Mouse (Mus musculus) cerebellum, adult 9-10 months (tissue): ENCODE data around the gene Saa2.

ENCODE experiments used
- DNase-seq: peaks from one replicate; pipeline ENCODE4 v3.0.0; 2022

Gene Saa2

DNA sequence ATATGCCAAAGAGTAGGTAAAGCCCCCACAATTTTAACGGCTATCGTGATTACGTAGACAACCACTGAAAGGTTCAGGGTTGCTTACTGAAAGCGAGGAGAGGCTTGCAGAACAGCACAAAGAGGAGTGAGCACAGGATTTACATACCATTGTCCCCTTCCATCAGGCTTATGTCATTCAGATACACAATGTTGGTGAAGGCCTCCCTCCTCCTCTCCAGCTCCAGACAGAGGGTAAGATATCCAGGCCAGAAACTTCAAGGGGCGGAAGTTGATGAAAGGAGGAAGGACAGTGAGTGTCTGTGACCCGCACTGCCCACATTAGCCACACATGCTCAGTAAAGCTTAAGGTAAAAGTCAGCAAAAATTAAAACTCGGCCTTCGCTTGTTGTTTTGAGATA, 13.1 kb downstream of the Saa2 start:
- no peak for DNase-seq

DNA sequence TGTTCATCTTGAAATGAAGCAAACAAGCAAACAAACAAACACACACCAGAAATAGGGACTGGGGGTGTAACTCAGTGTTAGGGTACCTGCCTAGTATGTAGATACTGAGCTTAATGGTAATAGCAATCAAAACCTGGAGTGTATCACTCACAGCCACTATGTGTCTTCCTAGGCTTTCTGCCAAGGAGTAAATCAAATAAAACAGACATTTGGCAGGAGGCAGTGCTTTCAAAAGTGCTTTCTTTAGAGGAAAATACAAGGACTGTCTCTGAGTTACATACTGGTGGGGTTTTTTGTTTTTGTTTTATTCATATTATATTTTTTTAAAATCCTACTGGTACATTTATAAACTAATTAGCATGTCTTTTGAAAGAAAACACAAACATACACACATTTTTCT, 15.8 kb downstream of the Saa2 start:
- DNase-seq, result no peak

DNA sequence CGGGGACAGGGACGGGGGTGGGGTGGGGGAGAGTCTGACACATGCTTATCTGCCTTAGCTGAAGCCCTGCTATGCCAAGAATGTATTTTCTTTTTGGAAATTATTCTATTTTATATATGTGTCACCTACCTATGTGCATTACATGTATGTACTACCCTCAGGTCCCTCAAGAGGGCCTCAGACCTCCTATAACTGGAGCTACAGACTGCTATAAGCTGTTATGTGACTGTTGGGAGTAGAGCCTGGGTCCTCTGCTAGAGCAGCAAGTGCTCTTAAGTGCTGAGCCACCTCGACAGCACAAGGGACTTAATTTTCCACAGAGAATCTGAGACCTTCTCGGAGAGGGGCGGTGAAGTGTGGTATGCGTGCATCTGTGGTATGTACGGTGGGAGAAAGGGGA, 16.9 kb downstream of the Saa2 start:
- no peak for DNase-seq

DNA sequence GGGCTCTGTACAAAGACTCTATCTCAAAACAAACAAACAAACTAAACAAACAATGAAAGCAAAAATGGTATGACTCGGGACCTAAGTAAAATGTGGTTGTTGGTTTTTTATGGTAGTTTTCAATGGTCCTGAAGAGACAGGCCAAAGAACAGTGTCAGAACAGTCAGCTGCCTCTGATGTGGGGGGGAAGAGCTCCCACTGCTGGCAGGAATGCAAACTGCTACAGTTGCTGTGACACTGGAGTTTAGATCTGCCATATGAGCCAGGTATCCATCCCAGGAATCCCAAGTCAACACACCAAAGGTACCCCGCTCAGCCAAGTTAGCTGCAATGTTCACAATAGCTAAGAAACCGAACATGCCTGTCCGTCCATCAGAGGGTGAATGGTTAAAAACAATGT, 19.1 kb downstream of the Saa2 start:
- peak; percentile 80 for DNase-seq

DNA sequence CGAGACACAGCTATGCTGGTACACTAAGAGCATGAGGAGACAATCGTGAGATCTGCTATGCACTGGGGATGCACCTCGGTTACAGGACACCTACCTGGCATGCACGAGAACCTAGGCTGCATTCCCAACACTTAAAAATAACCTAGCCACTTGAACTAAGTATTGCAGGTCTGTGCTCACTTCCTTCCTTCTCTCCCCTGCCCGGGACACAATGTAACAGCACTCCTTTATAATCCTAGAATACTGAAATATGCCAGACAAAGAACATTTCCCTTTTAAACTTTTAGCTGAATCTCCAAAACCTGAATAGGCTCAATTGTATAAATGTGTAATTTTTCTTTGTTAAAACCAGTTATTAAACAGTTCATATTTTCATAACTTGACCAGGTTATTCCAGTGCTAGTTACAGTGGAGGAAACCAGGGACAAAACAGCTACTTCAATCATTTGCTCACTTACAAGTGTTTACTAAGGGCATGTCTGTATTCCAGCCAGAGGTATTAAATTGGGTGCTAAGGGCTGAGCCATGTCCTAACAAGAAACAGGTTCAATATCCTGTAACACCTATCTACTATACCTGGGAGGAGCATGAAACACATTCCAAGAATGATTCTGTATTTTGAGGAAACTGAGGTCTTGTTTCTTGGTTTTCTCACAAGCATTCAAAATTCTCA, 37.7 kb downstream of the Saa2 start:
- no peak for DNase-seq

DNA sequence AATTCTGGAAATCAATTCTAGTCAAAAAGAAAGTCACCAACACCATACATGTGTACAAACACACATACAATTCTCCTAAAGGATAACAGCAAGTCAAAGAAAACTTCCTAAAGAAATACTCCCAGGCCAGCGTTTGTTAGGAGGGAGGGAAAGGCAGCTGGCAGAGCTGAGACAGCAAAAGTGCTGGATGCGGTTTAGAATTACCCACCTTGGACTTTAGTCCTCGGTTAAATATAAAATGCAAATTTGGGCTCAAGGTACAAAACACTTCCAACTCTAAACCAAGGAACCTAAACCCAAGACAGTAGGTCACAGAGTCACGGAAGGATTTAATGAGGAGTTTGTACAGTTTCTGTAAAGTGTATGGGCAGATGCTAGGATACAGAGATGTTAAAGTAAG, 42.3 kb downstream of the Saa2 start:
- no peak for DNase-seq

DNA sequence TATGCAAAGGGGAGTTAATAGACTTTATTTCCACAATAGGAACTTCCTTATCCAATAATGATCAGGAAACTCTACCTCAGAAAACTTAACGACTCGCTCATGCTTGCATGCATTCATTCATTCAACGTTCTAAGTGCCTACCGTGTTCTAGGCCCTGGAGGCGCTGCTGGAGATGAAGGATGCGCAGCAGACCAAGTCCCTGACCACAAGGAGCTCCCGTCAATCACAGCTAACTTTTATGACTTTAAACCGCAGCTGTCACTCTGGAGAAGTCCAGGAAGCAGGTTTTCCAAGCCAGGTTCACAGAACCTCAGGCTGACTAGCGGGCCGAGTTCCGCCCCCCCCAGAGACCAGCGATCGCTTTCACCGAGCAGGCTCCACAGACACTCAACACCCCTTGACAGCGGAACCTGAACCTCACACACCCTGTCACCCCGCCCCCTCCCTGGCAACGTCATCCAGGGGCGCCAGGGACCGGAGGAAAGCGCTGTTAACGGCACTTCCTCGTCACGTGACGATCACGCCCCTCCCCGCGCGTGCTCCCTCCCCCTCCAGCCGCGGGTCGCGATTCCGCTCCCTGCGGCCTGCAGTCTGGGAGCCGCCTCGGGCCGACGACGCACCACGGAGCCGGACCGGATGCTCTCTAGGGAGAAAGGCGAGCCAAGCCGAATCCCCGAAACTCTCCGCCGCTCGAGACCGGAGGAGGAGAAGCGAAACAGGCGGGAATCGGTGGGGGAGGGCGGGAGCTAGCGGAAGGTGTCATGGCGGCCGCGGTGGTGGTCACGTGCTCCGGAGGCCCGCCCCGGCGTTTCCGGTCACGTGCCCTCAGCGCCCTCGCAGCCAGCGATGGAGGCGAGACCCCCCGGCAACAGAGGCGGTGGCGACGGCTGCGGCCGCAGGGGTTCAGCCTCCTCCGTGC, 44.0 kb downstream of the Saa2 start, which contains the start of the genes Hps5 and Gtf2h1:
Hps5 (minus strand) TSS at position 778 of the 919 bp plus-strand sequence.
Gtf2h1 (plus strand) TSS at position 817 of the 919 bp plus-strand sequence.
- peak; percentile 97 for DNase-seq

DNA sequence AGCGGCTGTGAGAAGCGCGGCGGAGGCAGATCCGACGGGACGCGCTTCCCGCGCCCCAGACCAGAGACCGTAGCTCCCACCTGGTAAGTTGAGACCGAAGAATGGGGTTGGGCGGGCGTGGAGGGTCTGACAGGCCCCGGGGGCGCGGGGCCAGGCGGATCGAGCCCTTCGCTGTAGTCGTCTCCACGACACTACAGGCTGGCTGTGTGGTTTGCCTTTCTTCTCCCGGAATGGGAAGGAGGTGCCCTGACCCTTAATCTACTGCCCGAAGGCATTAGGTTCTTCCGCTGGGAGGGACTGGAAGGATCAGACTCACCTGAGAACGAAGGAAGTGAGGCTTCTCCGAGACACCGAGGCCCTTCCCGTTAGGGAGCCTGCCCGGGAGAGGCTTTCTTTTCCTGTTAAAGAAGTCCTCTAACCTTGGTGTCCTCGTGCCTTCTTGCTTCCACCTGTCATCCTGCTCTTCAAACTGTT, 44.7 kb downstream of the Saa2 start:
- DNase-seq, result no peak

DNA sequence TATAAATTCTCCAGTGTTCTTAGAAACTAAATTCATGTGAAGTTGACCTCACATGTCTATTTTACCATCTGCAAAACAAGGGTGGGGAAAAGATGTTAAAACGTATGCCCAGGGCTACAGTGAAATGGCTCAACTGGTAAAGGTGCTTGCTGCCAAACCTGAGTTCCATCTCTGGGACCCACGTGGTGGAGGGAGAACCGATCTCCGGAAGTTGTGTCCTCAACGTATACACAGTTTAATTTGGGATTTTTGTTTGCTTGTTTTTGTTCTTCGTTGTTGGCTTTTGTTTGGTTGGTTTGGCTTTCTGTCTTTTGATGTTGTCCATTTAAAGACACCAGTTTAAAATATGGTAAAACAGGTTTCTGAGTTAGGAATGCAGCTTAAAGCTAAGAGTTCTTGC, 45.2 kb downstream of the Saa2 start:
- DNase-seq, result peak; percentile 20
